Mouse (Mus musculus): ENCODE measurements at regions not wholly inside any gene's neighbourhood (a gene's known extent, or its start where the extent isn't known, plus 50 kb on each side); places are given as distances from the start of the nearest gene placed in this dataset.

DNA sequence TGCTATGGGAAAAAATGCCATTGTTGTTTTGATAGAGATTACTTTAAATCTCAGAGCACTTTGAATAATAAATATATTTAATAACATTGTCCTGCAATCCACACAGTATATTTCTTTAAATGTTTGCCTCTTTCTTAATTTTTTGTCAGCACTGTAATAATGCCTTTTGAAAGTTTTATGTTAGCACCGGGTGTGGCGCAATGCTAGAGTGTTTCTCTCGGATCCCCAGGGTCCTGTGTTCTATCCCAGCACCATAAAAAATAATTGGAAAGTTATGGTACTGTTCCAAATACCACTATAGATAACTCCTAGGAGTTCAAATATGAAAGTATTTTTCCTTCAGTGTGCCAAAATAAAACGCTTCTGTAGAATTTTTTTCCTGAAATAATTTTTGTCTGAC is 147.6 kb downstream of the Fbxo4 start:
- TF ChIP-seq GATA1 (IDR thresholded peaks at IDR 0.05; ENCODE audit: borderline replicate concordance, low read length) (no peak), FLI1 (IDR thresholded peaks at IDR 0.05; ENCODE audit: low read length) (no peak)
